Mouse (Mus musculus): ENCODE measurements around the gene Tff3. TPM values are rescaled to one million over a fixed set of nuclear protein-coding genes. Genes with fewer than 3 reads are reported as not detected.

Gene Tff3
- polyA plus RNA-seq, 1 experiment from 2014 or later = not detected

- H3K27ac ChIP-seq = no peak overlapping the region
- H3K4me3 ChIP-seq = no peak overlapping the region
- H3K9ac ChIP-seq = no peak overlapping the region
- H3K4me2 ChIP-seq (replicated peaks) = no peak overlapping the region
- no peaks in the 10 kb centered on the region for H3K27me3 ChIP-seq
- peaks cover 21% of the 10 kb centered on the region for H3K4me1 ChIP-seq
- H3K36me3 ChIP-seq = no peaks in the 10 kb centered on the region
- ATAC-seq (ENCODE audit: insufficient number of reproducible peaks, insufficient read depth, low FRiP score, low TSS enrichment) = no peak
- H3K9me3 ChIP-seq = no peaks in the 10 kb centered on the region
- WGBS = 74% methylated on average over 8 of the region's 8 CpGs
These were observed 39.6 kb downstream of the Tff3 start for GRCm38 (mm10) chr17:31089848-31090247.

DNA sequence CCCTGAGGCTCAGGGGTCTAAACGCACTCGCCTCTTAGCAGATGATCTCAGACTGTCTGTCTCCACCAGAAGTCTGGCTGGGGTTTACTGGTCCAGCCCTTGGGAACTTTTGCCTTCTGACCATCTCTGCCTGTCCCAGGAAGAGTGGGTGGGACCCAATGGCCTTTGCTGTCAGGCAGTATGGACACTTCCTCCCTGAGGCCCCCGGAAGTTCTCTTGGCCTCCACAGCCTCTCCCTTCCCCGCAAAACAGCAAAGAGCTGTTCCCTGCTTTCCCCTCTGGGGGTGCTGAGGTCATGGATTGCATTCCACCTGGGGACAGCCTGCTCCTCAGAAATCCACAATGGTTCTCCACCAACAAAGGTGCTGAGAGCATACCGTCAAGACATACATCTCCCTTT is 40.7 kb downstream of the Tff3 start:
- no peak overlapping the region for H3K4me3 ChIP-seq
- no peaks in the 10 kb centered on the region for H3K9me3 ChIP-seq
- no peaks in the 10 kb centered on the region for H3K27me3 ChIP-seq
- no peak overlapping the region for H3K4me2 ChIP-seq (replicated peaks)
- no peak for ATAC-seq (ENCODE audit: insufficient number of reproducible peaks, insufficient read depth, low FRiP score, low TSS enrichment)
- no peak overlapping the region for H3K27ac ChIP-seq
- no peaks in the 10 kb centered on the region for H3K36me3 ChIP-seq
- WGBS = 39% methylated on average over 5 of the region's 5 CpGs
- H3K9ac ChIP-seq = no peak overlapping the region
- peaks cover 21% of the 10 kb centered on the region for H3K4me1 ChIP-seq

DNA sequence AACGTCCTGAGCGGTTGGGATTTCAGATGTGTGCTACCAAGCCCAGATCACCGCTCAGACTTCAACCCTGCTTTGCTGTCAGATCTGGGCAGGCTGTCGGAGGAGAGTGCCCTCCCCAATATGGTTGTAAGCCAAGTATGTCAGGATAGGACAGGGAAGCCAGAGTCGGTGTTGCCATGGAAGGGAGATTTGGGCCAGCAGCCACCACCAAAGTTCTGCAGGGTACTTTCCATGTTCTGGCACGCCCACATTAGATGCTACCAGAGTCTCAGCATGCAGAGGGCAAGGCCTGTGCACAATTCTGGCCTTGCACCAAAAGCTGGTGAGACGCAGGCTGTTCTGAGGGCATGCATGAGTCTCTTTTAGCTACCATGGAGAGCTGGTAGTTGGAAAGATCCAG is 43.2 kb downstream of the Tff3 start:
- WGBS = 93% methylated on average over 7 of the region's 7 CpGs
- Histone ChIP-seq H3K27me3 (no peaks in the 10 kb centered on the region), H3K9ac (no peak overlapping the region), H3K4me1 (peaks cover 21% of the 10 kb centered on the region), H3K4me3 (no peak overlapping the region), H3K36me3 (no peaks in the 10 kb centered on the region), H3K9me3 (no peaks in the 10 kb centered on the region), H3K27ac (no peak overlapping the region), H3K4me2 (replicated peaks) (no peak overlapping the region)
- ATAC-seq (ENCODE audit: insufficient number of reproducible peaks, insufficient read depth, low FRiP score, low TSS enrichment) = no peak

- no peaks in the 10 kb centered on the region for H3K27me3 ChIP-seq
- H3K9me3 ChIP-seq = no peaks in the 10 kb centered on the region
- H3K4me1 ChIP-seq = peaks cover 16% of the 10 kb centered on the region
- H3K9ac ChIP-seq = no peak overlapping the region
- H3K4me2 ChIP-seq (replicated peaks) = no peak overlapping the region
- H3K27ac ChIP-seq = no peak overlapping the region
- WGBS = 94% methylated on average over 3 of the region's 3 CpGs
- H3K4me3 ChIP-seq = no peak overlapping the region
- H3K36me3 ChIP-seq = no peaks in the 10 kb centered on the region
- ATAC-seq (ENCODE audit: insufficient number of reproducible peaks, insufficient read depth, low FRiP score, low TSS enrichment) = no peak
These were observed 43.9 kb downstream of the Tff3 start for GRCm38 (mm10) chr17:31085519-31085918.

DNA sequence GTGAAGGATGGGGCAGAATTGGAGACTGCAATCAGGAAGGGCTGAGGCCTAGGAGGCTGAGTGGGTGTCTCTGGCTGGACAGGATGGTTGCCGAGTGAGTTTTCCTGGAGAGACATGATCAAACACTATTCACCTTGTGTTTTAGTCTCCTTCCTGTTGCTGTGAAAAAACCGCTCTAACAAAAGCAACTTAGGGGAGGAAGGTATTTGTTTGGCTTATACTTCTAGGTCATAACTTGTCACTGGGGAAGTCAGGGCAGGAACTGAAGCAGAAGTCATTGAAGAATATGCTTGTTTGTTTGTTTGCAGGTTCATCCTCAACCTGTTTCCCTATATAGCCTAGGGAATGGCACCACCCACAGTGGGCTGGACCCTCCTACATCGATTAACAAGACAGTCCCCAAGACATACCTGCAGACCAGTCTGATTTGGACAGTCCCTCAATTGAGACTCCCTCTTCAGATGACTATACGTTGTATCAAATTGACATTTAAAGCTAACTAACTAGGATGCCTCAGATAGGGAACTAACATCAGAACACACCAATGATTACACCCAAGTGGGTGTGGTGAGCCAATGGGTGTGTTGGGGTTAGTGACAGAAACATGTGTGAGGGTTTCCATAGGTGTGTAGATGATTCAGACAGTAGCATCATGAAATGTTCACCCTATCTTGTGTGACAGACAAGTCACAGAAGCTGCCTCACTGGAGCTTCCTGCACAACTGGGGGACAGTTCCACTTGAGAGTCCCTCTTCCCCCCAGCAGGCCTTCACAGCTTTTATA is 47.0 kb downstream of the Tff3 start:
- ATAC-seq (ENCODE audit: insufficient number of reproducible peaks, insufficient read depth, low FRiP score, low TSS enrichment) = no peak
- no peak overlapping the region for H3K27ac ChIP-seq
- H3K4me1 ChIP-seq = peaks cover 6% of the 10 kb centered on the region; the same call in 1 of the 2 replicates
- no peak overlapping the region for H3K4me3 ChIP-seq
- H3K27me3 ChIP-seq = no peaks in the 10 kb centered on the region
- H3K4me2 ChIP-seq (replicated peaks) = no peak overlapping the region
- no peaks in the 10 kb centered on the region for H3K9me3 ChIP-seq
- no peaks in the 10 kb centered on the region for H3K36me3 ChIP-seq
- H3K9ac ChIP-seq = no peak overlapping the region
- 88% methylated on average over 4 of the region's 4 CpGs for WGBS

- H3K9ac ChIP-seq = no peak overlapping the region
- 50% methylated on average over 12 of the region's 12 CpGs for WGBS
- no peak overlapping the region for H3K4me3 ChIP-seq
- H3K27ac ChIP-seq = peak overlapping the region; percentile 24
- no peaks in the 10 kb centered on the region for H3K36me3 ChIP-seq
- H3K9me3 ChIP-seq = no peaks in the 10 kb centered on the region
- no peak overlapping the region for H3K4me2 ChIP-seq (replicated peaks)
- no peaks in the 10 kb centered on the region for H3K27me3 ChIP-seq
- ATAC-seq (ENCODE audit: insufficient number of reproducible peaks, insufficient read depth, low FRiP score, low TSS enrichment) = no peak
- peaks cover 18% of the 10 kb centered on the region for H3K4me1 ChIP-seq
These were observed 50.2 kb downstream of the Tff3 start for GRCm38 (mm10) chr17:31079078-31079840.

GRCm38 (mm10) chr17:31078581-31078980 is 50.9 kb downstream of the Tff3 start:
- H3K4me3 ChIP-seq = no peak overlapping the region
- ATAC-seq (ENCODE audit: insufficient number of reproducible peaks, insufficient read depth, low FRiP score, low TSS enrichment) = no peak
- peak overlapping the region; percentile 24; the same call in 1 of the 2 replicates for H3K27ac ChIP-seq
- H3K4me1 ChIP-seq = peaks cover 25% of the 10 kb centered on the region
- H3K36me3 ChIP-seq = no peaks in the 10 kb centered on the region
- no peak overlapping the region for H3K4me2 ChIP-seq (replicated peaks)
- H3K9me3 ChIP-seq = no peaks in the 10 kb centered on the region
- no peak overlapping the region for H3K9ac ChIP-seq
- no peaks in the 10 kb centered on the region for H3K27me3 ChIP-seq
- 78% methylated on average over 11 of the region's 11 CpGs for WGBS

DNA sequence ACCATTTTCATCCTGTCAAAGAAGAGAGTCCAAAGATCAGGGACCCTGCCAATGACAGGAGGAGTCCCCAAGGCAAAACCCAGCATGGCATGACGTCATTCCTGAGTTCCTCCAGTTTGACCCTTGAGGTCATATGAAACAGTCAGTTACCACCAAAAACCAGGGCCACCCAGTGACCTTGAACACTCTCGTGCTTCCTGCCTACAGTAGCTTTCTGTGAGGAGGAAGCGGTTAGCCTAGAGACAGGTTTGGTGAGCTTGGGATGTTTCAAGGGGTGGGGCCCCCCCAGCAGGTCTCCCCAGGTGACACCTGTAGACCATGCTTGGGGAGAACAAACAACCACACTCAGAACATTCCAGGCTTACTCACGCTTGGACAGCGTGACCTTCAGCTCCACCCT is 51.9 kb downstream of the Tff3 start:
- Histone ChIP-seq H3K36me3 (no peaks in the 10 kb centered on the region), H3K4me1 (peaks cover 35% of the 10 kb centered on the region), H3K4me3 (no peak overlapping the region), H3K4me2 (replicated peaks) (no peak overlapping the region), H3K27ac (no peak overlapping the region), H3K9me3 (no peaks in the 10 kb centered on the region), H3K9ac (no peak overlapping the region), H3K27me3 (no peaks in the 10 kb centered on the region)
- WGBS = 68% methylated on average over 5 of the region's 5 CpGs
- no peak for ATAC-seq (ENCODE audit: insufficient number of reproducible peaks, insufficient read depth, low FRiP score, low TSS enrichment)

GRCm38 (mm10) chr17:31075471-31075870 is 54.0 kb downstream of the Tff3 start:
- Histone ChIP-seq H3K9me3 (no peaks in the 10 kb centered on the region), H3K4me1 (peaks cover 55% of the 10 kb centered on the region), H3K4me3 (no peak overlapping the region), H3K36me3 (no peaks in the 10 kb centered on the region), H3K4me2 (replicated peaks) (no peak overlapping the region), H3K27me3 (no peaks in the 10 kb centered on the region), H3K9ac (no peak overlapping the region), H3K27ac (no peak overlapping the region)
- WGBS = 77% methylated on average over 5 of the region's 5 CpGs
- no peak for ATAC-seq (ENCODE audit: insufficient number of reproducible peaks, insufficient read depth, low FRiP score, low TSS enrichment)

Other genes starting within 250 kb of the Tff3 start
- not detected in 2 replicates for gene Glp1r, start 227.8 kb downstream of the Tff3 start, polyA plus RNA-seq (2016; fragmentation: Nextera tagmentation; extraction: Ambion mirVana)
- 0.20 TPM in 1 of 2 replicates, not detected in the other for gene Umodl1, start 175.0 kb downstream of the Tff3 start, polyA plus RNA-seq (2016; fragmentation: Nextera tagmentation; extraction: Ambion mirVana)
- 14.6 and 15.4 TPM in 2 replicates for gene Abcg1, start 72.0 kb downstream of the Tff3 start, polyA plus RNA-seq (2016; fragmentation: Nextera tagmentation; extraction: Ambion mirVana)
- not detected in 2 replicates for gene Tff2, start 14.6 kb upstream of the Tff3 start, polyA plus RNA-seq (2016; fragmentation: Nextera tagmentation; extraction: Ambion mirVana)
- not detected in 2 replicates for gene Tff1, start 35.6 kb upstream of the Tff3 start, polyA plus RNA-seq (2016; fragmentation: Nextera tagmentation; extraction: Ambion mirVana)
- 0.05 and 0.14 TPM in 2 replicates for gene Tmprss3, start 69.3 kb upstream of the Tff3 start, polyA plus RNA-seq (2016; fragmentation: Nextera tagmentation; extraction: Ambion mirVana)
- gene Ubash3a, start 78.2 kb upstream of the Tff3 start, polyA plus RNA-seq (2016; fragmentation: Nextera tagmentation; extraction: Ambion mirVana) = 0.29 and 0.37 TPM in 2 replicates
- gene Rsph1, start 147.7 kb upstream of the Tff3 start, polyA plus RNA-seq (2016; fragmentation: Nextera tagmentation; extraction: Ambion mirVana) = 0.75 and 1.1 TPM in 2 replicates
- gene Slc37a1, start 157.1 kb upstream of the Tff3 start, polyA plus RNA-seq (2016; fragmentation: Nextera tagmentation; extraction: Ambion mirVana) = 3.3 and 4.1 TPM in 2 replicates